Mouse (Mus musculus) embryonic stem cell, embryonic (primary cell): ENCODE measurements around the gene Ppp6r2.

Experiments
- CTCF ChIA-PET, 4 experiments: fragments of 300-600 bp in 2 of 4; fragments of 350-600 bp in 2 of 4; sonication (Branson Sonifier 250); formaldehyde crosslinking; loops; one replicate each; lab custom pipeline; 2022; ENCODE audit warnings: inconsistent platforms in 2 of 4; lab: Charles Lee
- POLR2A ChIA-PET, 4 experiments: fragments of 300-600 bp in 2 of 4; fragments of 350-600 bp in 2 of 4; sonication (Branson Sonifier 250); formaldehyde crosslinking; loops; one replicate each; lab custom pipeline; 2022; ENCODE audit warnings: antibody characterized with exemption in 4 of 4, inconsistent platforms in 1 of 4; lab: Charles Lee

The Ppp6r2 gene

DNA sequence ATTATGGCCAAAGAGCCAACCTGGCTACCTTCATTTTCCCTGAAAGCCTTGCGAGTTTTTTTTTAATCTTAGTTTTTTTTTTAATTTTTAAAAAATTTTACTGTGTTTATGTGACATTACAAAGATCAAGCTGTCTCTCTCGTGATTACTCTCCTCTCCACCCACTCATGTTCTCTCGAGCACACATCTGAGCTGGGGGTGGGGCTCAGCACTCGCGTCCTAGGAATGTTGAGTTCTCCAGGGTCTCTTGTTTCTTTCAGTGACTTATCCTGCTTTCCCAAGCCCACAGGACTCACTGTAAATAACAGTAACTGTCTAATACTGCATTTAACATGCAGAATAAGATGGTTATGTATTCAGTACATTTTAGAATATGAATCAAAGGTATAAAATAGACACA lies 53.1 kb downstream of the Ppp6r2 start:
- CTCF ChIA-PET, result no interaction called here
- POLR2A ChIA-PET, result no interaction called here

DNA sequence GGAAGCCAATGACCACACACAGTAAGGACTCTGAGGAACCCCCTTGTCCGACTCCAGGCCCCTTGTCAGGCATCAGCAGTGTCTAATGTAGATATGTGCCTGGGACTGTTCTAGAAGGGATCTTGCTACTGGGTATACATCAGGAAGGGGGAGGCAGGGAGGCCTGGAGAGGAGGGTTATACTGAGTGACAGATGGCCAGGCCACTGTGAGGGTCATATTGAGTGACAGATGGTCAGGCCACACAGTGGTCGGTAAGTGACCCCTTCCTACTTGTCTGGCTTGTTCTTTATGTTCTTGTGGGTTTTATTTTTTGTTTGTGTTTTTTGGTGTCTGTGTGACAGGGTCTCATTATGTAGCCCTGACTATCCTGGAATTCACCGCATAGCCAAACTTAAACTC lies 64.1 kb downstream of the Ppp6r2 start:
- POLR2A ChIA-PET, result interaction anchor here in 1 of 4 experiments (0.6 to 1.6 kb wide), 2 partner anchors 8 to 12 kb away, joined by 4 to 6 read pairs; no protein-coding TSS in a partner anchor
- CTCF ChIA-PET, result no interaction called here

DNA sequence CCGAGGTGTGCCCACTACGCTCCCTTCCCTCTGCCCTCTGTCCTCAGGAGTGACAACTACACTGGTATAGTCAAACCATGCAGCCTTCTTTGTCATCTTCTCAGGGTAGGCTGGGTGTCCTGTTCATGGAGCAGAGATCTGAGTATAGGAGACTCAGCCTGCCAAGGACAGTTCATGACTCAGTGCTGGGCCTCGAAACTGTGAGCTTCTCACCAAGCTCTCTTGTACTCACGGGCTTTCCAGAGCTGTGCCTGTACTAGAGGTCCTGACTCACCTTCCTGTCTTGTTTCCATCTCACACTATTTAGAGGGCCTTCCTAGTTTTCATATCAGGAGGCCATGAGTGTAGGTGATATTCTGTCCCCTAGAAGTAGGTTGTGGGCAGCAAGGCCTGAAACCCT lies 66.0 kb downstream of the Ppp6r2 start:
- CTCF ChIA-PET, result no interaction called here
- POLR2A ChIA-PET, result interaction anchor here in 2 of 4 experiments (0.5 to 2.6 kb wide), 4 partner anchors 9 to 366 kb away, joined by 3 to 7 read pairs (median 4); no protein-coding TSS in a partner anchor

DNA sequence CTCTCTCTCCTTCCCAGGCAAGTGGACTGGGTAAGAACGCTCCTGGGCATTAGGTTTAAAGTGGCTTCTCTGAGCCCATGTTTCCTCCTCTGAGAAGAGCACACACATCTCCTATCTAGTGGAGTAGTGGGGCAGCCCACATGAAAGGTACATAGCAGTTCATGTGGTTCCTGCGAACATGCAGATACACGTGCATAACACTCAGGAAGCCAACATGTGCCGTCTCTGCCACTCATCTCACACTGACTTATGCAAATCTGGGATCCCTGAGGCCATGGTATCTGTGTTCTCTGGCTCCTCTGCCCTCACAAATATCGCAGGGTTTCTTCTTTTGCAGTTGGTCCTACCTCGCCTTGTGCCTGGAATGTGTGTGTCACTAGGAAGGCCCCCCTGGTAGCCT lies 71.2 kb downstream of the Ppp6r2 start:
- POLR2A ChIA-PET, result interaction anchor here in 2 of 4 experiments (1.1 to 1.7 kb wide), 3 partner anchors 8 to 20 kb away, joined by 4 to 6 read pairs (median 5); no protein-coding TSS in a partner anchor
- CTCF ChIA-PET, result no interaction called here

DNA sequence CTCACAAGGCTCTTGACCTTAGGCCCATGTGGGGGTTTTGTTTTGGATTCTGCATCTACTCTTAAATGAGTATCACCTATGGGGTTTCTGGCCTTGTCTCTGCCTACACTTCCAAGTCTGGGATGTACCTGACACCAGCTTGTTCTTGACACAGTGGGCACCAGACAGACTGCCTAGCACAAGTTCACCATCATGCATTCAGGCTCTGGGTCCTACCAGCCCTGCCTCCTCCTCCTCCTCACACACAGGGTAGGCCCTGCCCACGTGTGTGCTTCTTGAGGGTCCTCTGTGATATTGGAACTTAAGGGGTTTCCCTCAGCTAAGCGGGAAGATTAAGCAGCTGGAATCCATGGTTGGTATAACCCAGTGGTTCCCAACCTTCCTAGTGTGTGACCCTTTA lies 72.7 kb downstream of the Ppp6r2 start:
- ChIA-PET POLR2A (interaction anchor here in 2 of 4 experiments (0.6 to 1.6 kb wide), 3 partner anchors 7 to 193 kb away, joined by 3 to 6 read pairs (median 4); no protein-coding TSS in a partner anchor), CTCF (no interaction called here)

DNA sequence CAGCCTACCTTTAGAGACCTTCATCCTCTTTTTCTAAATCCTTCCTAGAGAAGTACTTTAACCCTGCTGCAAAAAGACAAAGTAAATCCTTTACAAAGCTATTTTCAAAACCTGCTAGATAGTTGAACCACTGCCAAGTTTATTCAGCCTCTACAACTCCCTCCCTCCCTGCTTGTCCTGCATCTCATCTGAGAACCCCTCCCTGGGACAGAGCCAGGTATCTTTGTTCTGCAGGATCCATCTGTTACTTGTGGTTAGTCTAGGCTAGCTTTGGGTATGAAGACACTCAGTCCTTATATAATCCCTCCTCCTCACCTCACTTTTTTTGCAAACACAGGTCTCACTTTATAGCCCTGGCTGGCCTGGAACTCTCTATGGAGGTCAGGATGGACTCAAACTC lies 73.7 kb downstream of the Ppp6r2 start:
- ChIA-PET CTCF (no interaction called here), POLR2A (no interaction called here)

DNA sequence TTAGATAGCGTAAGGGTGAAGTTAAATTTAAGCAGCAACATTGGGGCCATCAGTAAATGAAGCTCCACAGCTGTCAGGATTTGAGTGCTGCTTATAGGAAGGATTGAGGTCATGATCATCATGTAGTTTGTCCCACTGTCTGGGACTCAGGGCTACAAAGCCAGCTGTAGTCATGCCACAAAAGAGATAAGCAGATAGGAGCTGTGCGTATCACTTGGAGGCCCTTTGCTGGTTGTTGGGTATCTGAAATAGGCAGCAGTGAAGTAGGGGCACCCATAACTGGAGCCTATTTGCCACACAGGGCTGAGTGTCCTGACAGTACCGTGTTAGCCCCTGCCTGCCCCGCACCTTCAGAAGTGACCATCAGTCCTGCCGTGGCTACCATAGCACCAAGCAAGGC lies 74.1 kb downstream of the Ppp6r2 start:
- POLR2A ChIA-PET, result interaction anchor here in 1 of 4 experiments (1.3 kb wide), 1 partner anchor 9 kb away, joined by 4 read pairs; no protein-coding TSS in a partner anchor
- CTCF ChIA-PET, result no interaction called here

DNA sequence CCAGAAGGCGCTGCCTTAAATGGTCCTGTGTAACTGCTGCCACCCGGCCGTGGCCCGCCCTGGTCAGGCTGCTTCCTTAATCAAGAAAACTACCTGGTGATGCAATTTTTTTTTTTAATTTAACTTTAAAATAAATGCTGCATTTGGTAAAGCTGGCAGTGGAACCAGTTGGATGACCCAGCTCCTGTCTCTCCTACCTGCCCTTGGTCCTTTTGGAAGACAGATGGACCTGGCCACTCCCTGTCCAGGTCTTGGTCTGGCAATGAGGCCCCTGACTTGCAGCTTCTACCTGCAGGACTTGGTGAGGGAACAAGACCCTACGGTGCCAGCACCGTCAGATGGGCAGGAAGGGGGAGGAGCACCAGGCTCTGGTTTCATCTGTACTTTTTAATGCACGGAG lies 74.8 kb downstream of the Ppp6r2 start:
- ChIA-PET POLR2A (interaction anchor here in 1 of 4 experiments (0.6 to 1.3 kb wide), 4 partner anchors 9 to 164 kb away, joined by 4 read pairs; no protein-coding TSS in a partner anchor), CTCF (interaction anchor here in 1 of 4 experiments (0.6 kb wide), 1 partner anchor 58 kb away, joined by 3 read pairs; no protein-coding TSS in a partner anchor)

DNA sequence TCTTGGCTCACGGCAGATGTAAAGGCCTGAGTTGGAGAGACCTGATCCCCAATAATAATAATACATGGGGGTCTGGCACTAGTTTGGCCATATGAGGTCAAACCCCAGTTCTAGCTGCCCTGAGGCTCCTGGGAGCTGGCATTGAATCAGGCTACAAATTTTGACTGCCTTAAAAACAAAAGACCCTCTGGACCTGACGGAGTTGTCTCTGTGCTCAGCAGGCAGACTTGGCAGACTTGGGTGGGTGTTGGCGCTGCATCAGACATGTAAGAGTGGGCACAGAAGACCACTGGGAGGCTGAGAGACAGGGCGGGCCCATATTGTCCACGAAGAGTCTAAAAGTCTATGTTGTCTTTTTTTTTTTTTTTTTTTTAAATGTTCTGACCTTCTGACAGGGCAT lies 75.2 kb downstream of the Ppp6r2 start:
- ChIA-PET POLR2A (interaction anchor here in 1 of 4 experiments (0.6 to 1.3 kb wide), 5 partner anchors 8 to 126 kb away, joined by 3 to 4 read pairs (median 4); no protein-coding TSS in a partner anchor), CTCF (interaction anchor here (0.6 to 0.7 kb wide), 4 partner anchors 46 to 104 kb away, joined by 3 to 5 read pairs (median 4); no protein-coding TSS in a partner anchor)

DNA sequence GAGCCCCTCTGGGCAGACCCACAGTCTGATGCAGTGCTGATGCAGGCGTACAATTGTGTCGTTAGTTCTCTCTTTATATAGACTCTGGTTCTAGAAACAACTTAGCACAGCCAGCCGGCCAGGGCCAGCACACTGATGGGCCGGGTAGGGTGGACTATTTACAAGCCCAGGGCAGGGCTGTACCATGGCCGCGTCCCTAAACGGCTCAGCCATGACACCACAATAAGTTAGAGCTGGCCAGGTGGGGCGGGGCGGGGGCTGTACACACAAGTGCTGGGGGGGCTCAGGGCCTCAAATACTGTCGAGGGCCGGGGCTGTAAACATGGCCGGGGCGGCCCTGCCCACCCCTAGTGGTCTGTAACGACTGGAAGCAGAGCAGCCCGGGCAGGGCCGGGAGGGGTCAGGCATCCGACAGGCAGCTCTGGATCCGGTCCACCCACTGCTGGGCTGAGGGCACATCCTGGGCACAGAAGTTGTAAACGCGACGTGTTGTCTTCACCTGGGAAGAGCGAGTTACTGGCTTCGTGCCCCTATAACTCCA lies 76.9 kb downstream of the Ppp6r2 start:
- POLR2A ChIA-PET, result interaction anchor here in 3 of 4 experiments (0.9 to 1.5 kb wide), 7 partner anchors 9 to 91 kb away, joined by 3 to 4 read pairs (median 3); partner anchors contain the start of genes Sbf1 (in 1 of the 3) and Sco2 (in 1 of the 3)

DNA sequence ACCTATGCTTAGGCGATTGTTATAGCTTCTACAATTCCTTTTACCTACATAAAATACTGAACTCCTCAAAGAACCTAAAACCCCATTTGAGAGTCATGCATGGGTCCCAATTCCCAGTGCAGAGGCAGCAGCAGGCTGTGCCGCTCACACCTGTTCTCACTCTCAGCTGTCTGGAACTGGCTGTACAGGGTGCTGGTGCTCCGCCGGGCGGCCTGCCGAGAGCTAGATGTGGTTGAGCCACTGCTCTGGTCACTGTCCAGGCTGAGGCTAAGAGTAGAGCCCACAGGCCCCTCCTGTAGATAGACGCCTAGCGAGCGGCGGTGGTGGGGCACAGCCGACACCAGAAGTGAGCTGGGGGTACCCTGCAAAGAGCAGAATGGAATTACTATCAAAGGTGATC lies 78.1 kb downstream of the Ppp6r2 start:
- CTCF ChIA-PET, result interaction anchor here in 3 of 4 experiments (0.6 to 1.7 kb wide), 3 partner anchors 10 to 241 kb away, joined by 3 to 6 read pairs (median 4); no protein-coding TSS in a partner anchor
- POLR2A ChIA-PET, result interaction anchor here in 3 of 4 experiments (0.7 to 1.5 kb wide), 6 partner anchors 10 to 34 kb away, joined by 3 to 4 read pairs (median 3); partner anchors contain the start of gene Sbf1 (in 2 of the 3)

More for the DNA sequence above, 76.9 kb downstream of the Ppp6r2 start:
- CTCF ChIA-PET, result interaction anchor here in 2 of 4 experiments (0.6 to 1.7 kb wide), 2 partner anchors 9 to 1142 kb away, joined by 3 to 4 read pairs; no protein-coding TSS in a partner anchor

DNA sequence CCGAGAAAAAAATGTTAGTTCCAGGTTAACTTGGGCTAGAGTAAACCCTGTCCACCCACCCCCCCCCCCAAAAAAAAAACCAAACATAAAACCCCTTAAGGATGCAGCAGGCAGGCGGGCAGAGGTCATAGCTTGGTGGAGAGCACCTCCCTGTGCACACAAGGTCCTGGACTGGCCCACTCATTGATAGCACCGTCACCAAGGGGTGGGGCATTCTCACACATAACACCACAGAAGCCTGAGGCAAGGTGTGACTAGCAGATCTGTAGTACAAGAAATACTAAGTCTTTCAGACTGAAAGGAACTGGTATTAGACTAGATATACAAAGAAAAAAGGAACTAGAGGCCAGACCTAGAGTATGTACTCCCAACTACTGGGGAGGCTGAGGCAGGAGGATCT lies 80.2 kb downstream of the Ppp6r2 start:
- ChIA-PET POLR2A (interaction anchor here in 2 of 4 experiments (0.6 to 1.9 kb wide), 7 partner anchors 8 to 324 kb away, joined by 3 to 5 read pairs (median 3); partner anchors contain the start of gene Sbf1 (in 2 of the 2)), CTCF (interaction anchor here in 1 of 4 experiments (0.6 kb wide), 1 partner anchor 13 kb away, joined by 5 read pairs; no protein-coding TSS in a partner anchor)

DNA sequence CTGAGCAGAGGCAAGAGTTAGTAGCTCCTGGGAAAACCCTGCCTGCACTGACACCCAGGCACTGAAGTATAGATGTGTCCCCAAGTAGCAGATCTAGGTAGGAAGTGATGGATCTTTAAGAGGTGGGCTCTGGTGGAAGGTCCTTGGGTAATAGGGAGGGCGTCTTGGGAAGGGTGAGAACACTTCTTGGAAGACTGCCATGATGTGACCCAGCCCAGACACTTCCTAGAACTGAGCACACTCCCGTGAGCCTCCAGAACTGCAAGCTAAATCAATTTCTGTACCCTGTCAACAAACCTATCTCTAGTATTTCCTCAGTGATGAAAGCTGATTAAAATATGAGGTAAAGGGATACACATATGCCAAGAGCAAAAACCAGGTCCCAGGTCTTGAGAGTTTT lies 81.4 kb downstream of the Ppp6r2 start:
- ChIA-PET CTCF (no interaction called here), POLR2A (interaction anchor here in 2 of 4 experiments (1.5 to 1.9 kb wide), 2 partner anchors 12 to 15 kb away, joined by 4 to 5 read pairs; no protein-coding TSS in a partner anchor)

DNA sequence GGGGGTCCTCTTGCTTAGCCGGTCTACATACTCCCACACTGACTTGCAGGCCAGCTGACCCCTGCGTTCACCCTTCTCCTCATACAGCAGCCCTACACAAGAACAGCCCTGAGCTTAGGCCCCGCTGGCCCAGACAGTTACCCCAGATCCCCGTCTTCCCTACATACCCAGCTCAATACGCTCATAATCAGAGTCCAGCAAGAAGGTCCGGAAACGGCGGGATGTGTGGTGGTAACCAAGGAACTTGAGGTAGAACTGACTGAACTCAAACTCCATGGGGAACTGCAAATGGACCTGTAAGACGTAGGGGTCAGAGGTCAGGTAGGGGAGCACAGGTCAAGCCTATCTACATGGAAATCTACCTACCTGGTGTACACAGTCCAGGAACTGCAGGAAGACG lies 82.4 kb downstream of the Ppp6r2 start:
- ChIA-PET CTCF (interaction anchor here in 1 of 4 experiments (1.3 kb wide), 1 partner anchor 12 kb away, joined by 3 read pairs; no protein-coding TSS in a partner anchor), POLR2A (interaction anchor here in 1 of 4 experiments (1.9 kb wide), 1 partner anchor 8 kb away, joined by 4 read pairs; no protein-coding TSS in a partner anchor)

DNA sequence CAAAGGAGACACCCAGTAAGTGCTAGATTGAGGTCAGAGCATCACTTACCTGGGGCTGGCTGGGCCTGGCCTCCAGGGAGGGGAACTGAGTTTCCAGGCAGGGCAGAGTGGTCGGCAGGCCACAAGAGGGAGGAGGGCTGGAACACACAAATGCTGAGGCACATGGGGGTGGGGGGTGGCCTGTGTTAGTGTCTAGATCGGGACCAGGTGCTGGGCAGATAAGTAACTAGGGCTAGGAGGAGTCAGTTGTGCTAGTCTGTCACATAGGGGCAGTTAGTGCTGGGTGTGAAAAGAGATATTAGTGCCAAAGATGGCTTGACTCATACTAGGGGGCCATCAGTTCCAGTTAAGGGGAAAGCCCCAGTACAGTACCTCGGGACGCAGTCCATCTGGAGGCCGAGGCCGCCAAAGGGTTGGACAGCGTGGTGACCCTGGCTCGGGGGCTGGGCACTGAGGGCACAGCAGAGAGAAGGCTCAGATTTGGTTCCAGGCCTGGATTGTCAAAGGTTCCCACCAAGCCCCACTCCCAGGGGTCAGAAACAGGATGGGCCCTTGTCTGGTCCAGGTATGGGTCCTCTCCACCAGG lies 84.3 kb downstream of the Ppp6r2 start:
- ChIA-PET POLR2A (interaction anchor here in 1 of 4 experiments (1.0 to 1.9 kb wide), 2 partner anchors 10 to 28 kb away, joined by 3 to 4 read pairs; no protein-coding TSS in a partner anchor), CTCF (no interaction called here)

DNA sequence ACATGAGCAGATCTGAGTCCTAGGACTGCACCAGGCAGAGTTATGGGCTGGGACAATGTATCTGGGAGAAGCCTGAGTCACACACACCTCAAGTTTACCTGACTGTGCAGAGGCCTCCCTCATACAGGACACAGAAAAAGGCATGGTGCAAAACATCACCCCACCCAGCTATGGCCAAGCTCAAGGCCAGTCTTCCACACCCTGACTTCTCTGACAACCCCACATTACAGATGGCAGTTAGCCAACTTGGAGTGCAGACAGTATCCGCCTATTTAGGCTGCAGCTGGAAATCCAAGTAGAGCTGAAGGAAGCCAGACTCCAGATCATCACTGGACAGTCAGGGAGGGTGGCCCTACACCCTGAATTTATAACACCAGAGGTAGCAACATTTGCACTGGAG lies 85.1 kb downstream of the Ppp6r2 start:
- CTCF ChIA-PET, result no interaction called here

DNA sequence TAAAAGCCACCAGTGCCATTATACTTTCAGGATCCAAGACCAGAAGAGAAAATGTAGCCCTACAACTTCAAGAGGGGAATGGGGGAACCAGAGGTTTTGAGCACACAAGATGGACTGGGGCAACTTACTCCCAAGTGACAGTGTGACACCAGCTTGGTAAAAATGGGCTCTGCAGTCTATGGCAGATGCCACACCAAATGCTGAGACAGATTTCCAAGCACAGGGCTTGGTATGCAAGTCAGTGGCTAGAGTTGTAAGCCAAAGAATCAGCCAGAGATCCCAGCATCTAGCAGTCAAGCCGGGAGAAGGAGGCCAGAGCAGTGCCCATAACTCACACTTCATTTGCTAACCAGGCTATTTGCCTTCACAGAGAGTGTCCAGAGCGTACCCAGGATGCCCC lies 86.3 kb downstream of the Ppp6r2 start:
- ChIA-PET CTCF (no interaction called here), POLR2A (no interaction called here)

More for the DNA sequence above, 85.1 kb downstream of the Ppp6r2 start:
- POLR2A ChIA-PET, result no interaction called here

DNA sequence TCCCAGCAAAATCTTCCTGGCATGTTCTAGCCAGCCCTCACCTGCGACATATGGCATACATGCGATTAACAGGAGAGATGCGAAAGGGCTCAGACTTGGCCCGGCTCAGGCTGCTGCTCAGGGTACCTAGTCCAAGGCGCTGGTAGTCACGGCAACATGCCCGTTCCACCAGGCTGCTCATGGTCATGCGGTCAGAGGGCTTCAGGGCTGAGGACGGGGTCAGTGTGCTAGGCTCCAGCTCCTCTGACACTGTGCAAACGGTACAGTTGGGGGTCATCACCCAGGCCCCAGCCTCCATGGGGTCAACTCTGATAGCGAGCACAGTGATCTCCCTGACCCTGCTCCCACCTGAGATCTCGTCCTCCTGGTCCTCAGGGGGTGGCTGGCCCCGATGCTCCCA lies 88.8 kb downstream of the Ppp6r2 start:
- CTCF ChIA-PET, result interaction anchor here in 1 of 4 experiments (2.7 kb wide), 1 partner anchor 15 kb away, joined by 9 read pairs; the partner anchor contains the start of gene Sbf1

DNA sequence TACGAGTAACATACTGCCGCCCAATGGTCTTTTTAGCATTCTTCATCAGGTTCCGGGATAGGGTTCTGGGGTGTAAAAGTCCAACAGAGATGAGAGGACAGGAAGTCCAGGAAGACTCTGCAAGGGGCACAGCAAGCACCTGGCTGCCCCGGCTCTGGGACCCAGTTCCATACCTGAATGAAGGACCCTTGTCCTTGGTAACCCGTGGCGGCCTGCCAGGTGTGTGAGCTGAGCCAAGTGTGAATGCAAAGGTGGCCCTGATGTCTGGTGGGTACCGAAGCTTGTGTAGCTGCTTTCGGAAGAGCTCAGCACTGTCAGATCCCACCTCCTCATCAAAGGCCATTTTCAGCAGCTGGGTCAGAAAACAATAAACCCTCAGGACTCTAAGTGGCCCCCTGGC lies 89.2 kb downstream of the Ppp6r2 start:
- POLR2A ChIA-PET, result interaction anchor here in 1 of 4 experiments (2.5 kb wide), 1 partner anchor 15 kb away, joined by 7 read pairs; the partner anchor contains the start of gene Sbf1
- CTCF ChIA-PET, result interaction anchor here in 1 of 4 experiments (2.7 kb wide), 1 partner anchor 15 kb away, joined by 9 read pairs; the partner anchor contains the start of gene Sbf1

More for the DNA sequence above, 88.8 kb downstream of the Ppp6r2 start:
- POLR2A ChIA-PET, result interaction anchor here in 1 of 4 experiments (1.0 to 1.4 kb wide), 3 partner anchors 10 to 24 kb away, joined by 3 to 7 read pairs (median 3); partner anchors contain the start of gene Sbf1
